Comparison of ENCODE assay signal across 8 mouse cellular contexts in the genomic region with DNA sequence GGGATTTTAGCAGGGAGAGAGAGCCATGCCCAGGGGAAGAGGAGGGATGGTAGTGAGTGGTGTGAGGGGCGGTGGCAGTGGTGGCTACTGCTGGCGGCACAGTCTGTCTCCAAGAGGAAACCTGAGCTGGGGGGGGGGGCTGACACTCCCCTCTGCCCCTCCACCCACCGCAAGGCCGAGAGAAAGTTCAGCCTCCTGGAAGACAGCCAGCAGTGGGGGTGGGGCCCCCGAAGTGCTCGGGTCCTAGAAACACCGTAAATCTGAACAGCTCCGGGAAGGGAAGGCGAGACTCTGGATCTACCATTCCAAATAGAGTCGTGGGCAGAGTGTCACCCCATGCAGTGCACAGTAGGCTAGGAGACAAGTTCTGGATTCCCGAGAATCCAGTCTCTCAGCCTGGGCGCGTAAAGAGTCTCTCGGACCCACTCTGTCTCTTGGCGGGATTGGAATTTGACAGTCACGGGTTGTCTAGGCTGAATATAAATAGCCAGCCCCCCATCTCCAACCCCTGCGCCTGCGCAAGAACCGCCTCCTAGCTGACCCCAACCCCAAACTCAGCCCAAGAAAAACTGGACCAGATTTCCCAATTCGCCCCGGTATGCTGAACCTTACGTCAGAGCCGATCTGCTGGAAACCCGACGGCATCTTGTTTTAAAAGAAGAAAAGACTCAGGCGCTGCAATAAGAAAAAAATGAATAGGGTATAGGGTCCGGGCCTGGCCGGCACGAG. TPM values are rescaled to one million over a fixed set of nuclear protein-coding genes. Genes with fewer than 3 reads are reported as not detected.
A peak's percentile ranks its signal among the peaks of the same experiment; 100 is the strongest.
DNase-seq lines count a peak whose midpoint lies in the region; ATAC-seq and TF ChIP-seq lines count a peak whose summit lies in the region.

No protein-coding gene starts in this region.

- H3K4me1 ChIP-seq in cerebellum, adult 2 months (ENCODE audit: control insufficient read depth, insufficient read depth, low read length): no peaks in the 10 kb centered on the region
- H3K4me1 ChIP-seq in brown adipose tissue, adult 24 weeks (ENCODE audit: control insufficient read depth, insufficient read depth, insufficient read length, low read length): peaks cover 11% of the 10 kb centered on the region; the same call in 1 of the 2 replicates
- peaks cover 12% of the 10 kb centered on the region; the same call in 1 of the 2 replicates for H3K4me1 ChIP-seq in intestine, embryonic 15.5 days (replicated peaks)
- peaks cover 56% of the 10 kb centered on the region for H3K4me1 ChIP-seq in liver, embryonic 15.5 days (replicated peaks)
- peaks cover 26% of the 10 kb centered on the region for H3K4me1 ChIP-seq in stomach, embryonic 16.5 days (ENCODE audit: control insufficient read depth, insufficient read depth, low read length)

- H3K9ac ChIP-seq in intestine, embryonic 15.5 days: peak overlapping the region; percentile 44
- H3K9ac ChIP-seq in liver, embryonic 15.5 days: peak overlapping the region; percentile 75
- H3K9ac ChIP-seq in stomach, embryonic 16.5 days (ENCODE audit: low read length): peak overlapping the region; percentile 68

- H3K4me3 ChIP-seq in cerebellum, adult 2 months (replicated peaks; ENCODE audit: insufficient read depth, low read depth, low read length): peak overlapping the region; percentile 25
- H3K4me3 ChIP-seq in brown adipose tissue, adult 24 weeks (ENCODE audit: insufficient read depth, low read depth, low read length): peak overlapping the region; percentile 77
- H3K4me3 ChIP-seq in intestine, embryonic 15.5 days (replicated peaks): peak overlapping the region; percentile 48
- peak overlapping the region; percentile 77 for H3K4me3 ChIP-seq in liver, embryonic 15.5 days (replicated peaks)
- peak overlapping the region; percentile 65 for H3K4me3 ChIP-seq in stomach, embryonic 16.5 days (replicated peaks; ENCODE audit: low read length)

- H3K9me3 ChIP-seq in intestine, embryonic 15.5 days: no peaks in the 10 kb centered on the region
- no peaks in the 10 kb centered on the region for H3K9me3 ChIP-seq in liver, embryonic 15.5 days (replicated peaks)
- H3K9me3 ChIP-seq in stomach, embryonic 16.5 days (replicated peaks; ENCODE audit: control insufficient read depth, low read length): no peaks in the 10 kb centered on the region

- no peak overlapping the region for H3K27ac ChIP-seq in cerebellum, adult 2 months (ENCODE audit: insufficient read depth, low read length)
- H3K27ac ChIP-seq in brown adipose tissue, adult 24 weeks (replicated peaks; ENCODE audit: low read depth, low read length): peak overlapping the region; percentile 92
- H3K27ac ChIP-seq in intestine, embryonic 15.5 days: peak overlapping the region; percentile 72
- peak overlapping the region; percentile 95 for H3K27ac ChIP-seq in liver, embryonic 15.5 days (replicated peaks)
- peak overlapping the region; percentile 87 for H3K27ac ChIP-seq in stomach, embryonic 16.5 days (ENCODE audit: low read length)

- DNase-seq in cerebellum, adult 2 months: no peak
- no peak for DNase-seq in cerebellum, adult 11 months
- peak; percentile 84 for DNase-seq in gastrocnemius, postnatal 25 days
- DNase-seq in frontal cortex, postnatal 14 days (ENCODE audit: low spot score in 2 of 2): no peak

- 12% methylated on average over 29 of the region's 29 CpGs for WGBS in cerebellum, adult 2 months
- WGBS in intestine, embryonic 15.5 days: 5% methylated on average over 29 of the region's 29 CpGs
- WGBS in liver, embryonic 15.5 days (ENCODE audit: insufficient replicate concordance): 10% methylated on average over 29 of the region's 29 CpGs
- WGBS in stomach, embryonic 16.5 days: 4% methylated on average over 29 of the region's 29 CpGs

- no peak for TF ChIP-seq CTCF in cerebellum, adult 2 months (IDR thresholded peaks at IDR 0.05; ENCODE audit: borderline replicate concordance, insufficient read depth, low read depth, low read length)

- peaks cover 6% of the 10 kb centered on the region; the same call in 1 of the 2 replicates for H3K36me3 ChIP-seq in intestine, embryonic 15.5 days
- peaks cover 34% of the 10 kb centered on the region for H3K36me3 ChIP-seq in liver, embryonic 15.5 days (replicated peaks)
- H3K36me3 ChIP-seq in stomach, embryonic 16.5 days (ENCODE audit: control insufficient read depth, insufficient read depth, low read length): 0 out of 2 replicates have a peak, but pooled peaks cover 8% of the 10 kb centered on the region

- peak; percentile 53 for ATAC-seq in intestine, embryonic 15.5 days
- no peak; the same call in 1 of the 2 replicates for ATAC-seq in liver, embryonic 15.5 days (ENCODE audit: insufficient read depth)
- ATAC-seq in stomach, embryonic 16.5 days (ENCODE audit: insufficient read depth, low FRiP score): peak; percentile 46; the same call in 1 of the 2 replicates

- TF ChIP-seq POLR2A in cerebellum, adult 2 months (IDR thresholded peaks at IDR 0.05; ENCODE audit: borderline replicate concordance, insufficient read depth, low read length): no peak

- peak overlapping the region; percentile 78 for H3K4me2 ChIP-seq in intestine, embryonic 15.5 days (replicated peaks)
- peak overlapping the region; percentile 93 for H3K4me2 ChIP-seq in liver, embryonic 15.5 days
- peak overlapping the region; percentile 77 for H3K4me2 ChIP-seq in stomach, embryonic 16.5 days (ENCODE audit: low read depth, low read length)

- peaks cover 2% of the 10 kb centered on the region; the same call in 1 of the 2 replicates for H3K27me3 ChIP-seq in cerebellum, adult 2 months (ENCODE audit: control insufficient read depth, insufficient read depth, low read length)
- no peaks in the 10 kb centered on the region for H3K27me3 ChIP-seq in intestine, embryonic 15.5 days (replicated peaks)
- peaks cover 63% of the 10 kb centered on the region for H3K27me3 ChIP-seq in liver, embryonic 15.5 days
- no peaks in the 10 kb centered on the region for H3K27me3 ChIP-seq in stomach, embryonic 16.5 days (ENCODE audit: control insufficient read depth, insufficient read depth, low read length)

RNA-seq across cellular contexts. Expression of a gene that starts 0.5 kb away (rescaled TPM):
- 5.9 and 7.2 TPM in 2 replicates for polyA plus RNA-seq in cerebellum, adult 2 months (2012; rRNA removed)
- polyA plus RNA-seq in brown adipose tissue, adult 24 weeks (2012; ENCODE audit: insufficient read depth, insufficient read length, missing spikeins): 466 and 489 TPM in 2 replicates
- total RNA-seq in gastrocnemius, postnatal 25 days (2021): 100 to 1,000 TPM; 306 to 340 TPM
- 20.4 and 21.8 TPM in 2 replicates for polyA plus RNA-seq in intestine, embryonic 15.5 days (2015; fragmentation: Nextera tagmentation; extraction: Ambion mirVana)
- polyA plus RNA-seq in liver, embryonic 15.5 days (2015; fragmentation: Nextera tagmentation; extraction: Ambion mirVana): 19.9 and 22.1 TPM in 2 replicates
- 38.3 and 39.1 TPM in 2 replicates for polyA plus RNA-seq in stomach, embryonic 16.5 days (2015; fragmentation: Nextera tagmentation; extraction: Ambion mirVana)

RNA-seq across cellular contexts. Expression of a gene that starts 11.9 kb away (rescaled TPM):
- polyA plus RNA-seq in cerebellum, adult 2 months (2012; rRNA removed): 16.5 and 16.8 TPM in 2 replicates
- 37.9 and 76.4 TPM in 2 replicates for polyA plus RNA-seq in brown adipose tissue, adult 24 weeks (2012; ENCODE audit: insufficient read depth, insufficient read length, missing spikeins)
- total RNA-seq in gastrocnemius, postnatal 25 days (2021): 10 to 100 TPM; 10.4 to 10.9 TPM
- polyA plus RNA-seq in intestine, embryonic 15.5 days (2015; fragmentation: Nextera tagmentation; extraction: Ambion mirVana): 2.5 and 3.1 TPM in 2 replicates
- polyA plus RNA-seq in liver, embryonic 15.5 days (2015; fragmentation: Nextera tagmentation; extraction: Ambion mirVana): not detected in 2 replicates
- 2.9 and 3.8 TPM in 2 replicates for polyA plus RNA-seq in stomach, embryonic 16.5 days (2015; fragmentation: Nextera tagmentation; extraction: Ambion mirVana)

RNA-seq across cellular contexts. Expression of a gene that starts 17.1 kb away (rescaled TPM):
- 0.33 TPM in 1 of 2 replicates, not detected in the other for polyA plus RNA-seq in cerebellum, adult 2 months (2012; rRNA removed)
- polyA plus RNA-seq in brown adipose tissue, adult 24 weeks (2012; ENCODE audit: insufficient read depth, insufficient read length, missing spikeins): not detected in 2 replicates
- under 1 TPM in 1 of 2 experiments, not detected in 1; 0.91 TPM for total RNA-seq in gastrocnemius, postnatal 25 days (2021)
- 977 and 1,030 TPM in 2 replicates for polyA plus RNA-seq in intestine, embryonic 15.5 days (2015; fragmentation: Nextera tagmentation; extraction: Ambion mirVana)
- polyA plus RNA-seq in liver, embryonic 15.5 days (2015; fragmentation: Nextera tagmentation; extraction: Ambion mirVana): 4.5 and 6.6 TPM in 2 replicates
- polyA plus RNA-seq in stomach, embryonic 16.5 days (2015; fragmentation: Nextera tagmentation; extraction: Ambion mirVana): 397 and 438 TPM in 2 replicates

RNA-seq across cellular contexts. Expression of a gene that starts 25.7 kb away (rescaled TPM):
- 514 and 533 TPM in 2 replicates for polyA plus RNA-seq in cerebellum, adult 2 months (2012; rRNA removed)
- polyA plus RNA-seq in brown adipose tissue, adult 24 weeks (2012; ENCODE audit: insufficient read depth, insufficient read length, missing spikeins): 424 and 439 TPM in 2 replicates
- total RNA-seq in gastrocnemius, postnatal 25 days (2021): 100 to 1,000 TPM; 417 to 422 TPM
- 1,625 and 1,693 TPM in 2 replicates for polyA plus RNA-seq in intestine, embryonic 15.5 days (2015; fragmentation: Nextera tagmentation; extraction: Ambion mirVana)
- 1,245 and 1,257 TPM in 2 replicates for polyA plus RNA-seq in liver, embryonic 15.5 days (2015; fragmentation: Nextera tagmentation; extraction: Ambion mirVana)
- polyA plus RNA-seq in stomach, embryonic 16.5 days (2015; fragmentation: Nextera tagmentation; extraction: Ambion mirVana): 1,516 and 1,535 TPM in 2 replicates

RNA-seq across cellular contexts. Expression of a gene that starts 33.5 kb away (rescaled TPM):
- polyA plus RNA-seq in cerebellum, adult 2 months (2012; rRNA removed): 93.9 and 108 TPM in 2 replicates
- 82.4 and 122 TPM in 2 replicates for polyA plus RNA-seq in brown adipose tissue, adult 24 weeks (2012; ENCODE audit: insufficient read depth, insufficient read length, missing spikeins)
- total RNA-seq in gastrocnemius, postnatal 25 days (2021): 100 to 1,000 TPM; 195 to 205 TPM
- 23.2 and 26.3 TPM in 2 replicates for polyA plus RNA-seq in intestine, embryonic 15.5 days (2015; fragmentation: Nextera tagmentation; extraction: Ambion mirVana)
- 8.9 and 11.9 TPM in 2 replicates for polyA plus RNA-seq in liver, embryonic 15.5 days (2015; fragmentation: Nextera tagmentation; extraction: Ambion mirVana)
- 17.5 and 17.7 TPM in 2 replicates for polyA plus RNA-seq in stomach, embryonic 16.5 days (2015; fragmentation: Nextera tagmentation; extraction: Ambion mirVana)

Comparison
In these comparisons a context has a peak if more than half of its experiments do, and no peak if none do; other contexts are left out.
1. H3K4me3 ChIP-seq: peak in every context shown above with its lines; median percentile 77 in brown adipose tissue, adult 24 weeks; 77 in liver, embryonic 15.5 days; 65 in stomach, embryonic 16.5 days; 48 in intestine, embryonic 15.5 days; 25 in cerebellum, adult 2 months.
2. RNA of a gene that starts 0.5 kb away (polyA plus RNA-seq): 466 to 489 TPM in brown adipose tissue, adult 24 weeks; 38.3 to 39.1 TPM in stomach, embryonic 16.5 days, 20.4 to 21.8 TPM in intestine, embryonic 15.5 days, 19.9 to 22.1 TPM in liver, embryonic 15.5 days and 5.9 to 7.2 TPM in cerebellum, adult 2 months; every median in the first group is over 10 times any median in the second.
3. RNA of a gene that starts 17.1 kb away (polyA plus RNA-seq): 977 to 1,030 TPM in intestine, embryonic 15.5 days and 397 to 438 TPM in stomach, embryonic 16.5 days; 4.5 to 6.6 TPM in liver, embryonic 15.5 days, 0.33 TPM in cerebellum, adult 2 months and not detected in brown adipose tissue, adult 24 weeks; every median in the first group is over 10 times any median in the second.
4. Peak in every context shown above with its lines, with median percentiles within 50 percentile points of each other: H3K4me2 ChIP-seq and H3K9ac ChIP-seq.